Mouse (Mus musculus) B cell, adult (primary cell): ENCODE results near the gene Pdcl2. TPM values are rescaled to one million over a fixed set of nuclear protein-coding genes. Genes with fewer than 3 reads are reported as not detected.

Experiments used
- total RNA-seq: library from RNA; stranded (reverse); gene quantifications from 4 replicates; pipeline ENCODE4 v1.2.4, GENCODE M21; 2023; ENCODE audit not compliant: inconsistent age

The Pdcl2 gene
- not detected in 4 replicates for total RNA-seq

DNA sequence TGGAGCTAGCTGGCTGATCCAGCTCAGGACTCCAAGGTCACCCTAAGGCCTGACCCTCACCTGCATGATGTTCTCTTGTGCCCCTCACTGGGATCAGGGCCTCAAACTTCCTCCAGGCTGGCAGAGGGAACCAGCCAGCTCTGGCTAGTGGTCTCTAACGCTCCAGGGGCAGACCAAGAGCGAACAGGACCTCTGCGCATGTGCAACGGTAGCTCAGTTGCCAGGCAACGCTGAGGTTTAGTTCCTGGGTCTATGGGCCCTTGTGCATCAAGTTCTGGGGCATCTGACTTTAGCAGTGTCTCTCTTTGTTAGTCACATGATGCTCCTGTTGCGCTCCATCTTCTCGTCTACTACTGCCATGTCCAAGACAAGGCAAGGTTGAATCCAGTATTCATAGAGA, at the start of gene Pdcl2:
Gene Pdcl2 (minus strand): TSS at position 204 of the 400 bp plus-strand sequence.

DNA sequence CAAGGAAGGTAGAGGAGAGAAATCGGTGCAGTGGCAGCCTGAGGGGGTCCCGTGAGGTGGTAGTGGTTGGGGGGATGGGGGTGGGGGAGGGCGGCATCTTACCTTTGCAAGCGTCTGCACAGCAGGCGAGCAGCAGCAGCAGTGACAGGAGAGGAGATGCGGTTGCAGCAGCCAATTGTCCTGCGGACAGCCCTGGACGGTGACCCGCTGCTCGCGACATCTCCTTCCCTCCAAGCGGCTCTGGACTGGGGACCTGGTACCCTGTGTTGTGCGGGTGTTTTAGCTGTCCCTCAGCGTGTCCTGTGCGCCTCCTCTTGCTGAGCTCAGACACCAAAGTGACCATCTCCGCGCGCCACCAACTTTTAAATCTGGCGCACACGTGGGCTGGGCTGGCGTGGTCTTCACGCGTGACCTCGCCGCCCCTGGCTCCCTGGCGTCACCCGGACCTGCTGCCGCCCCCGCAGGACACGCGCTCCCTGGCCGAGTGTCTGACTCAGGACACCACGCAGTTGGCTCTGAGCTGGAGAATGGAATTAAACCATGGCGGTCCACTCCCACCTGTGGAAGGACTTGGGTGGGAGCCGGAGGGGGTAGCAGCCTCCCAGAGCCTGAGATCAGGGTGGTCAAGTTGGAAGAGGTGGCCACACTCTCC, 32.6 kb upstream of the Pdcl2 start, which contains the start of gene Nmu:
Gene Nmu (minus strand): TSS at position 336 of the 652 bp plus-strand sequence.

DNA sequence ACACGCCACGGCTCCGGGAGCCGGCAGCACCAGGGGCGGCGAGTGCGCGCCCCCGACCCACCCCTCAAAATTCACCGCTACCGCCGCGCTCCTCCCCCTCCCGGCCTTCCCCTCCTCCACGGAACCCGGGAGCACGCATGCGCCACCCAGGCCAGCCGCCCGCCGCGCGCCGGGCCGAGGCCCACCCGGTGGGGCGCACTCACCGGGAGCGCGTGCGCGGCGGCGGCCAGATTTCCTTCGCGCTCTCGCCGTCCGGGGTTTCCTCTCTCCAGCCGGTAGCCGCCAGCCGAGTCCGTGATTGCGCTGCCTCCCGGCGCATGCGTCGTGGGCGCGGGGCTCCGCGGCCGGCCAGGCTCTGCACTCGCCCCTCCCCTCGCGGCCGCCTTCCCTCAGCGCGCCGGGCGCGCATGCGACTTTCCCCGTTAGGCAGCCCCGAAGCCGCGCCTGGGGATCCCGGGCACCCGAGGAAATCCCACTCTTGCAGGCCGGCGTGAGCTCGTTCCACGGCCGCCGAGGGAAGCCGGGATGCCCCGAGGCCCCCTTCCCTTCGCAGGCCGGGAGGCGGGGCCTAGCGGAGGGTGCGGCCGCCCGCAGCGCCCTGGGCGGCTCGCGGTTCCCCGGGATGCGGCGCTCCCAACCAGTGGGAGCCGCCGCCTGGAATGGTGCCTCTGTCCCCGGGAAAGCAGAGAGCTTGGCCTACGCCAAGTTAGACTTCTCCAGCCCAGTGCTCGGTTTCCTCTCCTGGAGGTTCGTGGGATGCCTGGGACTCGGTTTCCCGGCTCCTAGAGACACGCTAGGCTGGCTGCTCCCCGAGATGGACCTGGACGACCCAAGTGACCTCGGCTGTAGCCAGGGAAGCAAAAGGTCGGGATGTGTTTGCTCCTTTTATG, 26.3 kb downstream of the Pdcl2 start, which contains the start of gene Clock:
Gene Clock (minus strand): TSS at position 341 of the 890 bp plus-strand sequence.

Other genes with a start within 250 kb of the Pdcl2 start
- 31.6 to 45.4 TPM (median 38.1 TPM) in 4 replicates for gene Srd5a3, start 190.9 kb downstream of the Pdcl2 start, total RNA-seq
- 24.3 to 31.7 TPM (median 25.6 TPM) in 4 replicates for gene Tmem165, start 147.3 kb downstream of the Pdcl2 start, total RNA-seq
- 21.3 to 27.4 TPM (median 22.8 TPM) in 4 replicates for gene Clock, start 26.4 kb downstream of the Pdcl2 start, total RNA-seq
- not detected in 4 replicates for gene Nmu, start 32.6 kb upstream of the Pdcl2 start, total RNA-seq
- gene Gm7271, start 152.9 kb upstream of the Pdcl2 start, total RNA-seq, result not detected in 4 replicates
- 57.6 to 63.1 TPM (median 58.3 TPM) in 4 replicates for gene Exoc1, start 198.2 kb upstream of the Pdcl2 start, total RNA-seq